Mouse (Mus musculus): Measurements from ENCODE around the gene Agbl1.
A peak's percentile ranks its signal among the peaks of the same experiment; 100 is the strongest.

Gene Agbl1

GRCm38 (mm10) chr7:76389240-76389639 is 159.6 kb downstream of the Agbl1 start:
- DNase-seq (ENCODE audit: low read depth, low spot score): no peak

DNA sequence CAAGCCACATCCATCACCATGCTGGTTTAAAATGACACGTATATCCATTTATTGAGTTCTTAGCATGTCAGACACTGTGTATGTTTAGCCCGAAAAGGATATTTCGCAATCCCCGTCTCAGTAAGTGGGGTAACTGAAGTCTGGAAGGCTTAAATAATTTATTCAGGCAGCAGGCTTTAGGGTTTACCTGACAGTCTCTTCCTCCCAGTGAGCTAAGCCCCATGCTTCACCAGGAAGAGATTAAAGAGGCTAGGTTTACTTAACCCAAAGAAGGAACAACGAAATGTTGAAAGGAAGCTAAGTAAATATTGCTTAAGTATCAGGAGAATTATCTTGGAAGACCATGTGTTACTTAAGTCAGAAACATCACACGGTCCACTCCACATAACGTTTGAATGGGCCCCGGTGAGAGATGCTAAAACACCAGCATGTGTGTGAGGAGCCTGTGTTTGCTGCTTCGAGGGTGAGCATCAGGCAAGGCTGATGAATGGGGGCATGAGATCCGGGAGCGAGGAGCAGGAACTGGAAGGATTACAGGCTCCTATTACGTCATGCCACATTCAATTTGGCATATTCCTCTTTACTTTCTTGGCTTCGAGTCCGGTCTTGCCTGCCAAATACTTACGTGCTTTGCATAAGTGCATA is 162.7 kb downstream of the Agbl1 start:
- DNase-seq (ENCODE audit: low read depth, low spot score): no peak

DNA sequence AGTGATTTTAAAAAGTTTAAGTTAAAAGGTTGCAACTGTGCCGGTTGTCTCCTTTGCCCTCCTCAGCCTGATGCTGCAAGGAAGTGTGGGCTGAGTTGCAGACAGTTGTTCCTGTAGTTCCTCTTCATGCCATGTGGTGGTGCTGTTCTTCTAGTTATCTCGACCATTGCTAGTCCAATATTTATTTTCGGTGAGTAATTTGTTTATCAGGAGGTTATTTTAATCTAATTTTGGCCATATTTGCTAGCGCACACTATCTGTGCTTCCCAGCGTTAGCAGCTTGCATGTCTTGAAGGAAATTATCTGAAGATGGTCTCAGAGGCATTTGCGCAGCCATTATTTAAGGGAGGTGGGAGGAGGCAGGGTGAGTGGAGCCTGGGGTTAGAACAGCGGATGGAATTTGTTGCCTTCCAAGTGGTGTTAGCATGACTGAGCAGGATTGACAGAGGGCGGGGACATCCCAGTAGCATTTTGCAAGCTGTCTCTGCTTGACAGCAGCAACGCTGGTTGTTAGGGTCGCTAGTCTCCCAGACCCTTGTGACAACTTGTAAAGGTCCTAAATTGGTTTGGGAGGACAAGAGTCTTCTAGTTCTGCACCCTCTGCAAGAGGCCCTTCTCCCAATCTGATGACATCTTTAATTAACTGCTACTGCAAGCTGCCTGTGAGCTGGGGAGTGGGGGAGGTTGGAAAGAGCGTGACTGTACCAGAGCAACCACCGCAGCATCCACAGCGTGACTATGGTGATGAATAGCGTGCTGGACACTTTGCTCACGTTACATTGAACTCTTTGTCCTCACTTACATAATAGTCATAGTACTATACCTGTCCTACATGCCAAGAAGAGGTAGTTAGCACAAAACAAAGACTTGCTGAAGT is 163.5 kb downstream of the Agbl1 start:
- peak; percentile 56 for DNase-seq (ENCODE audit: low read depth, low spot score)

GRCm38 (mm10) chr7:76407930-76408557 is 178.4 kb downstream of the Agbl1 start:
- peak; percentile 12 for DNase-seq (ENCODE audit: low read depth, low spot score)

DNA sequence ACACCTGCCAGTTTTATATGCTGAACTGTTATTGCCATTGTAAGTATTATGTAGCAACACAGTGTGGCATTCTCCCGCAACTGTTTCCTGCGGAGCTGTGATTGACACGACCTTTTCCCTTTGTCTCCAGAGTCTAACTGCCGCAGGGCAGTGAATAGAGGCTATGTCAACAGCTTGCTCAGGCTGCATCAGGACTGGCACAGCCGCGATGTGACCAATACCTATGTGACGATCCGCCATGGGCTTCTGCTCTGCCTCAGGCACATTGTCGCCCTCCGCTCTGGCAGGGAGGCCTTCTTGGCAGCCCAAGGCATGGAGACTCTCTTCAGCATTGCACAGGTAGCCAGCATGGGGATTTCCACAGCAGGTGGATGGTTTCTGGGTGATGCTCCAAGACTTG is 179.3 kb downstream of the Agbl1 start:
- DNase-seq (ENCODE audit: low read depth, low spot score): no peak

DNA sequence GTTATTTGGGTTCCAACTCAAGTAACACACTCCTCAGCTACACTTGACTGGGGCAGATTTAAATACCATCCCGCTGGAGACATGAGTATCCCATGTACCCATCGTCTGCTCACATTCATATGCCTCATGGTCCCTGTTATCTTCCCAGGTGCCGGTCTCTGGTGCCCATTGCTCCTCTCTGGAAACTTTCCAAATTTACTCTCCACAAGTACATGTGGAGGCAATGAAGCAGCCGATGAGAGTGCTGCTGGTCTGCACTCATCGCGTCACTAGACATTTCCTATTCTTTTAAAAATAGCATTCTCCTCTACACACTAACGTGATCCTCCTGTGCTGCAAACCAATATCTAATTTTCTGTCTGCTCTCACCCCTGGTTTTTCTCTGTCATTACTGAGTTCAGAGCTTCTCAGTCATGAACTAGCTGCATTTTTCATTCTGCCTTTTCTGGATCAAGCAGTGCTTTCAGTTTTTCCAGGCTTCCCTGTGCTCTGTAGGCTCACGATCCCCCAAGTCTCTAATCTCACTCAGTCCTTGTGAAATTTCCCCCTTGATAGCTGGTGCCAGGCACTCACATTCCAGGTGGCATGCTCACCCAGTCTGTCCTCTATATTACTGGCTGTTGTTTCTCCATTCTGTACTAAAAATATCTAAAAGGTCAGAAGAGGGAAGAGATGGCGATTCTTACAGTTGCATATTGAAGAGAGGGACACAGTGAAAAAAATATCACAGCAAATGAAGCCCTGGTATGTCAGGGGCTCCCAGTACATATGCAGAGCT is 180.9 kb downstream of the Agbl1 start:
- DNase-seq (ENCODE audit: low read depth, low spot score): no peak

DNA sequence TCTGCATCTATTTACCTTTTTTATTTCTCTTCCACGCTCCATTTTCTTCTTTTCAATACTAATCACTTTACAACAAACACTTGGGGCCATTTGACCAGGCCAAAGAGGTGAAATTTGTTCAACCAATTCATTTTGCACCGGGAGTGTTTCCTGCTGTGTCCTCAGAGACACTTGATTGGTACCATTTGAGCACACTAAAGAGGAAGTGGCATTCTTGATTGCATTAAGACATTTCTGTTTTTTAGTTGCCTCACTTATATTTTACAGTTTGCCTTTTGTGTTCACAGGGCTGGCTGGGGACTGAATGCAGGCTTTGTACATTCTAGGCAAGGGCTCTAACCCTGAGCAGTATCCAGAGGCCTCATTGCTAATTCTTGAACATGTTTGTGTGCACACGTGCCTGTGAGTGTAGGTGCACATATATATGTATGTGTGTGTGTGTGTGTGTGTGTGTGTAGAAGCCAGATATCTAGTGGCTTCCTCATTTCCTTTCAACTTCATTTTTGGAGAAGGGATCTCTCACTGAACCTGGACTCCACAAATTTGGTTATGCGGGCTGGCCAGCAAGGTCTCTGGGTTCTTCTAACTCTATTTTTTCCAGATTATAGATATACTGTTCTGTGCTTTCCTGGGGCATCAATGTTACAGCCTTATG is 182.4 kb downstream of the Agbl1 start:
- no peak for DNase-seq (ENCODE audit: low read depth, low spot score)

GRCm38 (mm10) chr7:76416084-76416597 is 186.5 kb downstream of the Agbl1 start:
- DNase-seq (ENCODE audit: low read depth, low spot score): no peak

GRCm38 (mm10) chr7:76438581-76438980 is 208.9 kb downstream of the Agbl1 start:
- no peak for DNase-seq (ENCODE audit: low read depth, low spot score)

GRCm38 (mm10) chr7:76438988-76439387 is 209.3 kb downstream of the Agbl1 start:
- no peak for DNase-seq (ENCODE audit: low read depth, low spot score)

GRCm38 (mm10) chr7:76462361-76463001 is 232.8 kb downstream of the Agbl1 start:
- no peak for DNase-seq (ENCODE audit: low read depth, low spot score)

- no peak for DNase-seq (ENCODE audit: low read depth, low spot score)
These were observed 236.7 kb downstream of the Agbl1 start for GRCm38 (mm10) chr7:76466427-76466826.

- no peak for DNase-seq (ENCODE audit: low read depth, low spot score)
These were observed 244.5 kb downstream of the Agbl1 start for GRCm38 (mm10) chr7:76474233-76474632.

DNA sequence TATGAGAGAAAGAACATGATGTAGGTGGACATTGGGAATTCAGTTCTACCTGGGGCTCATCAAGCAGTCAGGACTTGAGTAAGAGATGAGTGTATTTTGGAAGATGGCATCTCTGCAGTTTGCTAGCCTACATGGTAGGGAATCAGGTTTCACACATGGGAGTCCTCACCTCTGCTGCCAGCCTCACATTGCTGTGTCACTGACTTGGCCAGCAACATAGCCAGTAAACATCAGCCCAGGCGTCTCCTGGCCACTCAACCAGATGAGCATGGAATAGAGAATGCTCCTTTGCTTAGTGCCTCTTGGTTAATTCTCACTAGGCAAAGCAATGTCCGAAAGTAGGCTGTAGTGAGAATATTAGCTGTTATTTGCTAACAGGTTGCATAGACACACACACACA is 255.9 kb downstream of the Agbl1 start:
- no peak for DNase-seq (ENCODE audit: low read depth, low spot score)

DNA sequence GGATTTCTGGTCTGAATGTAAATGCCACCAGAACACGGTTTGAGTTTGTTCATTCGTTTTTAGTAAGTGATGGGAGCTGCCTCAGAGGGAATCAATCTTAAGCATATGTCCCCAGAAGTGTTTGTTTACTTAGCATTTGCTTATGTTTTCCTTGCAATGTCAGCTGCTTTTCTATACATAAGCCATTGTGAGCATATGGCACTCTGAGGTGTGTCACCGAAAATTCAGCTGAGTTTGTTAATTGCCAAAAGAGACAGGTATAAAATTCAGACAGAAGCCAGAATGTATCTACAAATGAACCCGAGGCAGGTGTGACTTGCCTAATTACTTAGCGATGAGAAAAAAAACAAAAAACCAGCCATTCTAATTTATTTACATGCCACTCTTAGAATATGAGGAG is 257.8 kb downstream of the Agbl1 start:
- no peak for DNase-seq (ENCODE audit: low read depth, low spot score)

DNA sequence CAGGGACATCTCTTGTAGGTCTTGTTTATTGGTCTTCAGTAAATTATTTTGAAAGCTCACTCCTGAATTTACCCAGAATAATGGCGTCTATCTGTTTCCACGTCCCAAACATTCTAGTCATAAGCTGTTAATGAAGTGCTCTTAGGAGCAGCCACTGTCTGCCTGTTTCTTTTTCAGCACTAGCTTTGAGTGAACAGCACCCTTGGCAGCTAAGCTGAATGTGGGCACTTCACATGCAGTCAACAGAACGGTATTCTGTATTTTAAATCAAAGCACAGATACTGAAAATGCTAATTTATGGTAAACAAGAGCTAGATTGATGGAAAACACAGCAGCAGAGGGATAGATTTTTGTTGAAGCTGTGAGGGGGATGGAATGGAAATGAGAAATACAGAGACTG is 294.6 kb downstream of the Agbl1 start:
- DNase-seq (ENCODE audit: low read depth, low spot score): peak; percentile 12

- DNase-seq (ENCODE audit: low read depth, low spot score): no peak
These were observed 316.8 kb downstream of the Agbl1 start for GRCm38 (mm10) chr7:76546456-76546855.

- DNase-seq (ENCODE audit: low read depth, low spot score): no peak
These were observed 317.6 kb downstream of the Agbl1 start for GRCm38 (mm10) chr7:76547313-76547712.

GRCm38 (mm10) chr7:76551860-76552259 is 322.2 kb downstream of the Agbl1 start:
- no peak for DNase-seq (ENCODE audit: low read depth, low spot score)

DNA sequence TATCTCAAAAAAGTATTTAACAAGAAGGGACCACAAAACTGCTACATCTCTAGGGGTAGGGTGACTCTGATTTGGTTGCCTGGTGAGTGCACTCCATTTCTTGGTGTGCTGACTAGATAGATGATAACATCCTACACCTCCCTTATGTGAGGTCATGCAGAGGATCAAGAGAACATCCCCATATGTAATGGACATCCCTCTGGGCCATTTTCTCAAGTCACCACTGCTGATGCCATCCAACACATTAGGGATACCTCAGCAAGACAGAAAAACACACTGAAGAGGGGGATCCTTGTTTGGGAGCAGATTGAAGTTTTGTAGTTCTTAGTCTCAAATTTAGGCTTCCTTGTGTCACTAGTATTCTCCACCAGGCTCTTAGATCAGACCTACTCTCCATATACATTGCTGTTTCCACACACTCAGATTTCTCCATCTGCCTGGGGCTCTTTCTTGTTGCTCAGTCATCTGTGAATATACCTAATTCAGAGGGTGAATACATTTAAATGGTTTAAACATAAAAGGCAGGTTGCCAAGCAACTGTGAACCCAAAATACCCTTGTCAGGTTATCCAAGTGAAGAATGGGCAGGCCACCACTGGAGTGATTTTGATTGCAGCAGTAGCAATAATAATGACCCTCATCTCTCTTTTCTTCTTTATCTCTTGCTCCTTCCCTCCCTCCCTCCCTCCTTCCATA is 331.0 kb downstream of the Agbl1 start:
- DNase-seq (ENCODE audit: low read depth, low spot score): peak; percentile 6
